Mouse (Mus musculus) heart, postnatal 0 days (tissue): ENCODE results near the gene Prrc2c. TPM values are rescaled to one million over a fixed set of nuclear protein-coding genes. Genes with fewer than 3 reads are reported as not detected.
A peak's percentile ranks its signal among the peaks of the same experiment; 100 is the strongest.
"Not testable (repeated sequence)": the region's sequence is repeated elsewhere in the genome, so short reads cannot be mapped to it uniquely, and the experiment has no call there.

ENCODE experiments used
- ATAC-seq: fragments of 200-750 bp; cut with Nextera tagmentation; 2 replicates; pipeline ENCODE4 v1.8.0; 2017; ENCODE audit warnings: low read depth, moderate number of reproducible peaks, moderate library complexity; ENCODE audit not compliant: insufficient read depth
- DNase-seq: peaks from one replicate; pipeline ENCODE4 v3.0.0-alpha.2; 2016; ENCODE audit warnings: low spot score
- H3K27ac ChIP-seq: fragments of 300-500 bp; sonication (generic); 2 replicates; pipeline ENCODE4 v1.5.1; 2014; ENCODE audit warnings: low read depth, mild to moderate bottlenecking
- H3K27me3 ChIP-seq: fragments of 300-500 bp; sonication (generic); 2 replicates; pipeline ENCODE4 v1.6.1; 2014; ENCODE audit warnings: low read length, mixed read lengths; ENCODE audit not compliant: control insufficient read depth, insufficient read depth
- H3K36me3 ChIP-seq: fragments of 300-500 bp; sonication (generic); replicated peaks from 2 replicates; pipeline ENCODE4 v1.6.1; 2014; ENCODE audit warnings: low read length, mixed read lengths; ENCODE audit not compliant: control insufficient read depth, insufficient read depth
- H3K4me1 ChIP-seq: fragments of 300-500 bp; sonication (generic); 2 replicates; pipeline ENCODE4 v1.6.1; 2014; ENCODE audit warnings: antibody characterized with exemption; ENCODE audit not compliant: control insufficient read depth, insufficient read depth
- H3K4me2 ChIP-seq: fragments of 300-500 bp; sonication (generic); 2 replicates; pipeline ENCODE4 v1.6.1; 2014; ENCODE audit warnings: low read depth, mild to moderate bottlenecking, low read length, moderate library complexity
- H3K4me3 ChIP-seq: fragments of 300-500 bp; sonication (generic); 2 replicates; pipeline ENCODE4 v1.5.1; 2014; ENCODE audit warnings: low read depth, low read length
- H3K9ac ChIP-seq: fragments of 300-500 bp; sonication (generic); replicated peaks from 2 replicates; pipeline ENCODE4 v1.6.1; 2014; ENCODE audit warnings: low read depth, low read length, mixed read lengths
- H3K9me3 ChIP-seq: fragments of 300-500 bp; sonication (generic); replicated peaks from 2 replicates; pipeline ENCODE4 v1.6.1; 2016; ENCODE audit warnings: low read length; ENCODE audit not compliant: control insufficient read depth
- CTCF ChIP-seq: IDR thresholded peaks from 2 replicates; pipeline ENCODE4 v1.5.1; 2016; ENCODE audit warnings: antibody characterized with exemption, control low read depth, low read depth
- EP300 ChIP-seq: IDR thresholded peaks from 2 replicates; pipeline ENCODE4 v1.6.1; 2016; ENCODE audit warnings: antibody characterized with exemption, low read depth
- WGBS: fragments of 180-500 bp; shearing (Covaris S2); extraction: QIAGEN DNeasy Blood & Tissue Kit; methylation state at CpG from one replicate; pipeline ENCODE4 v1.1.7; 2014; 5-methylcytosine and 5-hydroxymethylcytosine counted together
- polyA plus RNA-seq: library from polyadenylated mRNA; unstranded; fragments of >200 nt; fragmentation: Nextera tagmentation; extraction: Ambion mirVana; gene quantifications from 2 replicates; pipeline ENCODE4 v1.2.1, GENCODE M21; 2015
- total RNA-seq: library from RNA; depleted of rRNA; stranded (reverse); fragments of >200 nt; gene quantifications from 2 replicates; pipeline ENCODE4 v1.2.3, GENCODE M21; 2014; ENCODE audit warnings: low replicate concordance

Gene Prrc2c
- total and polyA plus RNA-seq, 2 experiments from 2014 or later: 54.6 to 55.9 TPM

DNA sequence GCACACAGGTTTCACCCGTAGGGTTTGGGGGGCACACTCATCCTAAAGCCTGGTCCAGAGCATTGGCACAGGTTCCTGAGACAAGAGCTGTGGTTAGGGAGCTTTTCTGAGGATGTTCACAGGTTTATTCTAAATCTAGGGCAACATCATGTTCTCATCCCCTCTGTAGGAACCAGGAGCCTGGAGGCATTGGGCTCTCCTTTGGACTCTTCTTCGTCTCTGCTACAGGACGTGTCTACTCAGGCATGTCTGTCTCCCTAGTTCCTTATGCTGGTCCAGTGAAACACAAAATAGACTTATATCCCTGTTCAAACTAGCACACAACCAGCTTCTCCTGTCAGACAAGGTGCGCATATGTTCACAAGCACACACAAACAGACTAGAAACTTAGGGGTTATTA, 101.8 kb downstream of the Prrc2c start:
- no peak for DNase-seq
- Histone ChIP-seq H3K27me3 (no peaks in the 10 kb centered on the region), H3K4me2 (no peak overlapping the region), H3K9me3 (peaks cover 8% of the 10 kb centered on the region; the same call in 1 of the 2 replicates), H3K4me1 (0 out of 2 replicates have a peak, but pooled peaks cover 4% of the 10 kb centered on the region), H3K36me3 (no peaks in the 10 kb centered on the region), H3K4me3 (no peak overlapping the region), H3K9ac (no peak overlapping the region), H3K27ac (no peak overlapping the region)
- no peak for ATAC-seq
- TF ChIP-seq EP300 (no peak), CTCF (no peak)
- WGBS: 87% methylated on average over 4 of the region's 4 CpGs

DNA sequence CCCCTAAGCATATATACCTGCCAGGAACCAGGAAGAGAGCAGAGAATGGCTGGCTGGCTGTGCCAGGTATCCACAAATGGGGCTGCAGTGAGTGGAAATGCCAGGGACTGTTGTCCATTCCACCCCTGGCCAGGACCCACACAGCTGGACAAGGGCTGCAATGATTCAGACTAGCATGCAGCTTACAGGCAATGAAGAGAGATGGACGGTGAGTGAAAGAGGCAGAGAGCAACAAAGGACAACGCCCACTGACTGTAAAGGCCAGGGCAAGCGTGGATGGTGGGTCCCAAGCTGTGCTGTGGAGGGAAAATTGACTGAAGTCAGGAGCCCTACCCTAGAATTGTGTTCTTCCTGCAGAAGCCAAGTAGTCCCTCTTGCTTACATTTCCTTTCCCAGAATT, 103.8 kb downstream of the Prrc2c start:
- H3K27me3 ChIP-seq: no peaks in the 10 kb centered on the region
- no peak overlapping the region for H3K9ac ChIP-seq
- no peak overlapping the region for H3K27ac ChIP-seq
- H3K9me3 ChIP-seq: peaks cover 8% of the 10 kb centered on the region; the same call in 1 of the 2 replicates
- ATAC-seq (no peak), DNase-seq (no peak)
- TF ChIP-seq EP300 (no peak), CTCF (no peak)
- H3K36me3 ChIP-seq: no peaks in the 10 kb centered on the region
- no peak overlapping the region for H3K4me2 ChIP-seq
- H3K4me1 ChIP-seq: 0 out of 2 replicates have a peak, but pooled peaks cover 4% of the 10 kb centered on the region
- WGBS: 77% methylated on average over 3 of the region's 3 CpGs
- H3K4me3 ChIP-seq: no peak overlapping the region

DNA sequence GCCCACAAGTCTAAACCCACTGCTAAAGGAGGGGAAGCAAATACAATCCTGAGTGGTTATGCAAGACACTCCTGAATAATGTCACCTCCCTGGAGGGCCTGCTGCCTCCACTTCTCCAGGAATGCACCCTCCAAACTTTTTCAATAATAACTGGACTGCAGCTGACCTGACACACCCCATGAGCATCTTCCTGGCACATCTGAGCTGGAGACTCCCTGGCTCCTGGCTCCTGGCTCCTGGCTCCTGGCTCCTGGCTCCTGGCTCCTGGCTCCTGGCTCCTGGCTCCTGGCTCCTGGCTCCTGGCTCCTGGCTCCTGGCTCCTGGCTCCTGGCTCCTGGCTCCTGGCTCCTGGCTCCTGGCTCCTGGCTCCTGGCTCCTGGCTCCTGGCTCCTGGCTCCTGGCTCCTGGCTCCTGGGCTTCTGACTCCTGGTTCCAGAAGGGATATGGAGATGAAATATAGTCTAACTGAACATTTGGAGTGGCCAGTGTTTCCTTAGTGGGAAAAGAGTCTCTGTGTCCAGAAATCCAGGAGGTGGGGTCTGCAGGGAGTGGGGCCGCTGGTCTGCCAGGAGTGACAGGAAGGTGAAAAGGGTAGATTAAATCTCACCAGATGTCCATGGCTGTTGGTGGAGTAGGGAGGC, 104.9 kb downstream of the Prrc2c start:
- not testable (repeated sequence) for H3K27me3 ChIP-seq, H3K9me3 ChIP-seq, H3K4me3 ChIP-seq, H3K4me2 ChIP-seq, H3K27ac ChIP-seq, DNase-seq, H3K36me3 ChIP-seq, H3K9ac ChIP-seq, H3K4me1 ChIP-seq
- 0 out of 2 replicates have a peak, but pooled peaks have one; percentile 36 for ATAC-seq
- WGBS: 53% methylated on average over 1 of the region's 1 CpGs

DNA sequence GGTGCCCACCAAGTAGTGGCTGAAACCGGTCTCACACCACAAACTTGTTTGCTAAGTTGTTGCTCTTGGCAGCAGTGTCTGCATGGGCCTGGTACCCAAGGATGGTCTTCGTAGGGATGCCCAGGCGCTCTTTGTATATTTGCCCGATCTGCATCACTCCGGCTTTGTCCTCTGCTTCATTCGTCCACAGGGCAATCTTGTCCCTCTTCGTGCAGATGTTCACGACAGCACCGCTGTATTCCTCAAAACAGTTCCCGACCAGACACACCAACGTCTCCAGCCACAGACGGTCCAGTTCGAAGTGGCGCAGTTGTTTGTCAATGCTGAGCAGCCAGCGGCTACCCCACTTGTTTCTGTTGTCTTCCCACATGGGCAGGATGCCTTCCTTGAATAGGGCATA, 112.0 kb downstream of the Prrc2c start:
- H3K9me3 ChIP-seq, H3K4me2 ChIP-seq, H3K9ac ChIP-seq, H3K4me1 ChIP-seq, ATAC-seq, H3K4me3 ChIP-seq, H3K27me3 ChIP-seq, DNase-seq, H3K27ac ChIP-seq, H3K36me3 ChIP-seq: not testable (repeated sequence)
- WGBS: 92% methylated on average over 15 of the region's 15 CpGs

DNA sequence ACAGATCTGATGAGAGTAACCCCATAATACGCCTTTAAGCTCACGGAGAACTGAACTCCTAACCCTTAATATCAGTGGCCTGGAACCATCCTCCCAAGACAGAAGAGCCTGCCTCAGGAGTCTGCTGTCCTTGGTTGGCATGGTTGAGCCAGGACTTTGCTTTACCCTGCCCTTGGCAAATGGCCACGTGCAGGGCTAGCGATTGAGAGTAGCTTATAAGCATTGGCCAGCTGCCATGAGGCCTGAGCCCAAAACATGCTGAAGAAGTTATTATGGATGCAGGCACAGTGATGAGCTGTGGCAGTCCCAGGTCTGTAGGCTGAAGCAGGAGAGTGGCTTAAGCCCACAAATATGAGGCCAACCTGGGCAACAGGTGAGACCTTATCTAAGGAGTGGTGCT, 112.5 kb downstream of the Prrc2c start:
- not testable (repeated sequence) for DNase-seq, H3K4me3 ChIP-seq, H3K9ac ChIP-seq, H3K4me1 ChIP-seq, H3K9me3 ChIP-seq, H3K27me3 ChIP-seq, ATAC-seq, H3K27ac ChIP-seq, H3K36me3 ChIP-seq, H3K4me2 ChIP-seq
- WGBS: 66% methylated on average over 4 of the region's 4 CpGs

DNA sequence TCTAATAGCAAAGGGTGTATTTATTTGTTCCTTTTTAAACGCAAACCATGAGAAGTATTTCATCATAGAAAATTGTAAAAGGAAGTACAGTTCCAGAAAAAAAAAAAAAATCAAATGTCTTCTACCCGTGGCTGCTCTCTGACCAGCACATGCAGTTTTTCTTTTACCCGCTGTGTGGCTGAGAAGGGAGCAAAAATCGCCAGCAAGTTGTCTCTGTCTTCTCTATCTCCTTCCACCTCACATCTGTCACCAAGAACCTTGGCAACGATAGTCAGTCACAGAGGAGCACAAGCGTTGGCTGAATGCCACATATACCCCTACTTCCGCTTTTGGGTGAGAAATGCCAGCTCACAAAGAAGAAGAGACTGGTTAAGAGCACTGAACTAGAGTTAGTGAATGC, 115.1 kb downstream of the Prrc2c start:
- H3K4me2 ChIP-seq: no peak overlapping the region
- no peak overlapping the region for H3K4me3 ChIP-seq
- WGBS: 14% methylated on average over 7 of the region's 7 CpGs
- no peak overlapping the region for H3K9ac ChIP-seq
- TF ChIP-seq EP300: no peak
- no peak for TF ChIP-seq CTCF
- peak; percentile 10 for DNase-seq
- ATAC-seq: no peak
- no peaks in the 10 kb centered on the region for H3K27me3 ChIP-seq
- H3K36me3 ChIP-seq: no peaks in the 10 kb centered on the region
- H3K27ac ChIP-seq: no peak overlapping the region
- no peaks in the 10 kb centered on the region for H3K9me3 ChIP-seq
- H3K4me1 ChIP-seq: no peaks in the 10 kb centered on the region
